Mouse (Mus musculus) hindbrain, embryonic 10.5 days (tissue): ENCODE results near the gene Il13ra1. TPM values are rescaled to one million over a fixed set of nuclear protein-coding genes. Genes with fewer than 3 reads are reported as not detected.

Experiments used
- DNase-seq: peaks from one replicate; pipeline ENCODE4 v3.0.0-alpha.2; 2017; ENCODE audit warnings: low spot score
- H3K27ac ChIP-seq: fragments of 300-500 bp; sonication (generic); 2 replicates; pipeline ENCODE4 v1.5.1; 2016; ENCODE audit warnings: mild to moderate bottlenecking, moderate library complexity
- H3K27me3 ChIP-seq: fragments of 300-500 bp; sonication (generic); 2 replicates; pipeline ENCODE4 v1.6.1; 2016; ENCODE audit warnings: mild to moderate bottlenecking; ENCODE audit not compliant: poor library complexity, insufficient read depth, severe bottlenecking
- H3K36me3 ChIP-seq: fragments of 300-500 bp; sonication (generic); 2 replicates; pipeline ENCODE4 v1.6.1; 2016; ENCODE audit warnings: mild to moderate bottlenecking, moderate library complexity
- H3K4me1 ChIP-seq: fragments of 300-500 bp; sonication (generic); replicated peaks from 2 replicates; pipeline ENCODE4 v1.6.1; 2016; ENCODE audit warnings: mild to moderate bottlenecking
- H3K4me3 ChIP-seq: fragments of 300-500 bp; sonication (generic); 2 replicates; pipeline ENCODE4 v1.5.1; 2016; ENCODE audit warnings: mild to moderate bottlenecking, moderate library complexity
- H3K9me3 ChIP-seq: fragments of 300-500 bp; sonication (generic); 2 replicates; pipeline ENCODE4 v1.6.1; 2016; ENCODE audit warnings: mild to moderate bottlenecking, moderate library complexity
- WGBS: fragments of 180-500 bp; shearing (Covaris S2); methylation state at CpG from one replicate; pipeline ENCODE4 v1.1.7; 2016; 5-methylcytosine and 5-hydroxymethylcytosine counted together
- polyA plus RNA-seq: library from polyadenylated mRNA; unstranded; fragments of >200 nt; fragmentation: Nextera tagmentation; extraction: Ambion mirVana; gene quantifications from 2 replicates; pipeline ENCODE4 v1.2.1, GENCODE M21; 2016

Gene Il13ra1
- 2.5 and 3.1 TPM in 2 replicates for polyA plus RNA-seq

DNA sequence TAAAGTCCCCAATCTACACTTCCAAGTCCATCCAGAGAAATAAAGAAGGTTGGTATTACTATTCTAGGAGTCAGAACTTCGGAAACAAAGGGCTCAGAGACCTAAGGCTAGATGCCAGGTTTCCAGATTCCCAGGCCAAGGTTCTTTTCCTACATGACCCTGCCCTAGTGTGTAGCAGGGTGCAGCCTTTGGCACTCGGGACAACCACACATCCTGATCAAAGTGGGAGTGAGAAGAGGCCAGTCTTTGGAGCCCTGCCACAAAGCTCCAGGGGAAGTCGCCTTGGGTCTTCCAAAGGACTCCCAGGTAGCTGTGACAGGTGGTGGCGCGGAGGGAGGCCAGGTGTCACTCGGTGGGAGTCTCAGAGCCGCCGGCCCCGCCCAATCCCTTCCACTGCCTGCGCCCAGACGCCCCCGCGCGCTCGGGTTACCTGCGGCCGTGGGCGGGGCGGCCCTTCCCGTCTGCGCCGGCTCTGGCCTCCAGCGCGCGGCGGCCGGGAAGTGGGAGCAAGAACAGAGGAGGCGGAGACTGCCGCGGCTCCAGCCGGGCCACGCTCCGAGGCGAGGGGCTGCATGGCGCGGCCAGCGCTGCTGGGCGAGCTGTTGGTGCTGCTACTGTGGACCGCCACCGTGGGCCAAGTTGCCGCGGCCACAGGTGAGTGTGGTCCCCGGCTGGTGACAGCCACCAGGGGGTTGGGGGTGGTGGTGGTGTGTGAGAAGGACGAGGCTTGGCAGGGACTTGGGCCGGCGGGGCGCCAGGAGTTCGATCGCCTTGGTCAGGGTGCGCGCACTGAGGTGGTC, at the start of gene Il13ra1:
Il13ra1 (plus strand) TSS at position 489 of the 800 bp plus-strand sequence.
- H3K36me3 ChIP-seq: no peaks in the 10 kb centered on the region
- 21% methylated on average over 51 of the region's 51 CpGs for WGBS
- H3K4me1 ChIP-seq: no peaks in the 10 kb centered on the region
- DNase-seq: peak; percentile 41
- peaks cover 12% of the 10 kb centered on the region for H3K27me3 ChIP-seq
- H3K4me3 ChIP-seq: peak within 1 kb of the TSS; percentile 57
- peaks cover 6% of the 10 kb centered on the region; the same call in 1 of the 2 replicates for H3K9me3 ChIP-seq
- peak within 1 kb of the TSS; percentile 59; the same call in 1 of the 2 replicates for H3K27ac ChIP-seq

DNA sequence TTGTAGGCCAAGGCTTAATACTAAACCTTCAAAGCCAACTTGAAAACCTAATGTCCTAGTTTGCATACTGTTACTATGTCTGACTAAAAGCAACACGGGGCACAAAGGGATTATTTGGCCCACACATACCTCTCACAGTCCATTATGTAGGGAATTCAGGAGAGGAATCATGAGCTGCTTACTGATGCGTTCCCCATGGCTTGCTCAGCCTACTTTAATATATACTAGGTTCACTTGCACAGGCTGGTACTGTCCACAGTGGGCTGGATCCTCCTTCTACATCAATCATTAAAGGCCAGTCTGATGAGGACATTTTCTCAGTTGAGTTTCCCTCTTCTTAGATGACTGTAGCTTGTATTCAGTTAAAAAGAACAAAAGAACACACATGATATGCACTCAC, 37.9 kb upstream of the Il13ra1 start:
- Histone ChIP-seq H3K4me1 (no peaks in the 10 kb centered on the region), H3K27me3 (no peaks in the 10 kb centered on the region), H3K4me3 (no peak overlapping the region), H3K9me3 (no peaks in the 10 kb centered on the region), H3K36me3 (no peaks in the 10 kb centered on the region), H3K27ac (no peak overlapping the region)
- 81% methylated on average over 2 of the region's 2 CpGs for WGBS
- DNase-seq: no peak

DNA sequence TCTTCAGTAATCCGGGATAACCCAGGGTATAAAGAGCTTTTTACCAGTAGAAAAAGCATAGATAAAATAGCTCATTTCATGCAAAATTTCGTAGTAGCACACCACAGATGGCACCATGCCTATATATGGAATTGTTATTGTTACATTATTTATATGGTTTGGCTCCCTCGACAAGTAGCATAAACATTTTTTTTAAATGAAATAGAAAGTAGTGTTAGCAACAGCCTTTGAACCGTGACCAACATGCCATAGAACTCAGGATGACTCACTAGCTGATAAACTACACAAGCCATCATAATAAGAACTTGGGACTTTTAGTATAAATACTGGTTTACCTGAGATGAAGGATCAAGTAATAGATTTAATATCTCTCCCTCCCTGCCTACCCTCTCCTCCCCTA, 34.7 kb upstream of the Il13ra1 start:
- Histone ChIP-seq H3K4me1 (no peaks in the 10 kb centered on the region), H3K27ac (no peak overlapping the region), H3K36me3 (no peaks in the 10 kb centered on the region), H3K4me3 (no peak overlapping the region), H3K9me3 (no peaks in the 10 kb centered on the region), H3K27me3 (no peaks in the 10 kb centered on the region)
- WGBS: 86% methylated on average over 4 of the region's 4 CpGs
- DNase-seq: no peak

DNA sequence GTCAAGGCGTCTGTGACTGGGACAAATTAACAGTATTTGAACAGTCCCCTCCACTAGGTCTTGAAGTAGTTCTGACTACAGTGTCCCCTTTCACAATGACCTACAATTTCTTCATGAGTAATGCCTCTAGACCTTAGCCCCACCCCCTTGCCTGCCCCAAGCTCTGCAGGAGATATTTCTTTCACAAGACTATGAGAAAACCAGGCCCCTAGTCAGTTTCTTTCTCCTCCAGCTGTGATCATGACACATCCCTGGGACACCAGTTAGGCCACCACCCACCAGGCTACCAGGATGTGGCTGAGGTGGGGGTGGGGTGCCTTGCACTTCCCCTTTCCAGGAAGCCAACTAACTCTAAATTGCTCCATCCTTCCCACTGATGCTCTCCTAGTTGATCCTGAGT, 29.0 kb upstream of the Il13ra1 start:
- H3K4me1 ChIP-seq: no peaks in the 10 kb centered on the region
- H3K4me3 ChIP-seq: no peak overlapping the region
- no peaks in the 10 kb centered on the region for H3K27me3 ChIP-seq
- DNase-seq: no peak
- 66% methylated on average over 1 of the region's 1 CpGs for WGBS
- no peak overlapping the region for H3K27ac ChIP-seq
- H3K36me3 ChIP-seq: no peaks in the 10 kb centered on the region
- H3K9me3 ChIP-seq: no peaks in the 10 kb centered on the region

- 89% methylated on average over 6 of the region's 6 CpGs for WGBS
- H3K27ac ChIP-seq: no peak overlapping the region
- no peaks in the 10 kb centered on the region for H3K9me3 ChIP-seq
- no peaks in the 10 kb centered on the region for H3K36me3 ChIP-seq
- DNase-seq: no peak
- H3K4me1 ChIP-seq: no peaks in the 10 kb centered on the region
- H3K27me3 ChIP-seq: no peaks in the 10 kb centered on the region
- no peak overlapping the region for H3K4me3 ChIP-seq
Measured at GRCm38 (mm10) chrX:36088464-36089256, 23.2 kb upstream of the Il13ra1 start.

GRCm38 (mm10) chrX:36100883-36101282, 11.0 kb upstream of the Il13ra1 start:
- WGBS: 93% methylated on average over 1 of the region's 1 CpGs
- H3K4me3 ChIP-seq: no peak overlapping the region
- H3K36me3 ChIP-seq: no peaks in the 10 kb centered on the region
- H3K9me3 ChIP-seq: no peaks in the 10 kb centered on the region
- no peak for DNase-seq
- H3K27ac ChIP-seq: no peak overlapping the region
- H3K4me1 ChIP-seq: no peaks in the 10 kb centered on the region
- no peaks in the 10 kb centered on the region for H3K27me3 ChIP-seq

DNA sequence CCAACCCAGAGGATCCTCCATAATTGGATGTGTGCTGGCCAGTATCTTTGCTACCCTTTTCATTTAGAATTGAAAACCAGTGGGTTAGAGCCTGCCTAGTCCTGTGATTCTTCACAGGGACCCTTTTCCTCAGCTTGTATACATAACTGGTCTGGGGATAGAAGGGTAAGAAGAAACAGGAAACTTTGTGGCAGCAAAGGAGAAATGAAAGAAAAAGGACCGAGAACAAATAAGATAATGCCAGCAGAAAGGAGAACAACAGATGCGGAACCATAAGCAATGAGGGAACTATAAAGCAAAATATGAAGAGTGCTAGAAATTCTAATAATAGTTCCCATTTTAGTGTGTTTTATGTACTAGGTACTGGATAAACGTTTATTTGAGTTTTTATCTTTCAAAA, 10.6 kb upstream of the Il13ra1 start:
- DNase-seq: no peak
- WGBS: 80% methylated on average over 3 of the region's 3 CpGs
- no peaks in the 10 kb centered on the region for H3K36me3 ChIP-seq

DNA sequence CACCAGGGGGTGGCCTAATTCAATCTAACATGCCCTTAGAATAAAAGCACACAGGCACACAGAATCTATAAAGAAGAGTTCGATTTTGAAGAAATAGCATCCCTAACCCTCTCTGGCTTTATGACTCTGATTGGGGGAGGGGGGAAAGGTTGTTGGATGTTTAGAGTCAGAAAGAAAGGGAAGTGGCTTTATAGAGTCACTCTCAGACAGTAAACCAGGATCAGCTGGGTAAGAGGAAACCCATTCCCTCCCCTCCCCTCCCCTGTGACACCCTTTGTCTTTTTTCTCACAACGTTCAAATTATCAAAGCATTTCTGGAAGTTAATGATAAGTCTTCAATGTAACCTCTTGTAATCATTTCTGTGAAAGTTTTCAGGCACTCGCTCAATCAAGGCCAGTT, 3.3 kb upstream of the Il13ra1 start:
- Histone ChIP-seq H3K27me3 (peaks cover 12% of the 10 kb centered on the region), H3K4me3 (no peak overlapping the region), H3K4me1 (no peaks in the 10 kb centered on the region), H3K36me3 (no peaks in the 10 kb centered on the region), H3K9me3 (peaks cover 6% of the 10 kb centered on the region; the same call in 1 of the 2 replicates), H3K27ac (no peak overlapping the region)
- 58% methylated on average over 3 of the region's 3 CpGs for WGBS
- no peak for DNase-seq

More for the DNA sequence above, 10.6 kb upstream of the Il13ra1 start:
- Histone ChIP-seq H3K27ac (no peak overlapping the region), H3K9me3 (no peaks in the 10 kb centered on the region), H3K27me3 (no peaks in the 10 kb centered on the region), H3K4me1 (no peaks in the 10 kb centered on the region), H3K4me3 (no peak overlapping the region)

DNA sequence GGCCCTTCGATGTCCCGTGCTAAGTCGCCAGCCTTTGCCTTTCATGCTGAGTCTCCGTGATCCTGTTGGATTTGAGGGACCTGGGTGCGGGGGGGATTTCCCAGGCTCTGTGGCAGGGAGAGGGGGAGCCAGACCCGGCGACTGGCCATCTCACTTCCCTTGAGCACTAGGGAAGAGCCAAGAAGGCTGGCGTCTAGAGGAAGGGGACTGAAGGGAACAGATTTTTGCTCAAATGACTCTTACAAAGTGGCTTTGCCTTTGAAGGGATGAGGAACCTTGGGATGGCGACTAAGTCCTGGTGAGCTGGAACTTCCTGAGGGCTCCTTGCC, 476 bp downstream of the Il13ra1 start:
- Histone ChIP-seq H3K4me3 (peak overlapping the region; percentile 57), H3K27me3 (peaks cover 12% of the 10 kb centered on the region), H3K27ac (peak overlapping the region; percentile 59; the same call in 1 of the 2 replicates), H3K36me3 (no peaks in the 10 kb centered on the region), H3K4me1 (no peaks in the 10 kb centered on the region), H3K9me3 (peaks cover 6% of the 10 kb centered on the region; the same call in 1 of the 2 replicates)
- WGBS: 15% methylated on average over 9 of the region's 9 CpGs
- DNase-seq: no peak

DNA sequence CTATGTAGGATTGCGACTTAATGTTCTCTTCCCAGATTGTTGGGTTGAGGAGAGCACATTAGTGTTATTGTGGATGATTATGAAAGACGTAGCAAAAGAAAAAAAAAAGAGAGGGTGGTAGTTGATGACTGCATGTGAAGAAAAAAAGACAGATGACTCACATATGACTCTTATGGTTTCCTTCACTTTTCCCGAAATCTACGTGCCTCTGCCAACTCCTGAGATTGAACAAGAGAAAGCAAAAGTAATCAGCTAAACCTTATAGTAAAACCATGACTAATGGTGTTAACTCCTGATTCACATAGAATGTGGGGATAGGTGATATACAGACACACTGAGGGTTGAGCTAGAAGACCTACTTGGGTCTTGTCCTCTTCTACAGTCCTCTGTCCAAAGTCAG, 3.3 kb downstream of the Il13ra1 start:
- 91% methylated on average over 4 of the region's 4 CpGs for WGBS
- no peak overlapping the region for H3K27ac ChIP-seq
- no peak overlapping the region for H3K4me3 ChIP-seq
- H3K27me3 ChIP-seq: peaks cover 12% of the 10 kb centered on the region
- H3K36me3 ChIP-seq: no peaks in the 10 kb centered on the region
- DNase-seq: no peak
- H3K9me3 ChIP-seq: peaks cover 6% of the 10 kb centered on the region; the same call in 1 of the 2 replicates
- no peaks in the 10 kb centered on the region for H3K4me1 ChIP-seq

DNA sequence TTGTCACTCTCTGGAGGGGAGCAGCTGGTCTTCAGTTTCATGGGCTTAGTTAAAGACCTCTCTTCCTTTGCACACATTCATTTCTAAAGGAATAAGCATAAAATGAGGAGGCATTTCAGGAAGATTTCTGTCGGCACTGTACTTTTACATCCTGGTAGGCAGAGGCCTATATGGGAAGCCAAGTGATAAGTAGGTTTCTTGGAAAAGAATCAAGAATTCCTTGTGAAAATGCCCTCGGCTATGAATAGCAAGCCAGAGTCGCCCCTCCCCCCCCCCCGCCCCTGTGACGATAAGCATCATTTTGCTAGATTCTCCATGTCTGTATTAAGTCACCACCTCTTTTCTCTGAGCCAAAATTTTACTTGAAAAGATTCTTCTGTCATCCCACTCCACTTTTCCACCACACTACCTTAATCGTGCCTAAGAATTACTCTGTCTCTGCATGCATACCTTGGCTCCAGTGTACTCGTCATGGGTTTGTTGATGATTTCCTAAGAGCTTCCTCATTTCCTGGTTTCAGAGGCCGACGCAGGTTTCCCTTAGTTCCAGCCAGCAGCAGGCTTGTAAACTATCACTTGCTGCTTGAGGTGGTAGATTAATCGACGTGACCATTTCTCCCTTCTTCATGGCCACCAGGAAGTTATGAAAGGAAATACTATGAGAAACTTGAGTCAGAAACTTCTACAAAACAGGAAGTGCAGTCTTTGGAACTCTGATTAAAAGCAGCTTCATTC, 17.3 kb downstream of the Il13ra1 start:
- no peaks in the 10 kb centered on the region for H3K9me3 ChIP-seq
- no peaks in the 10 kb centered on the region for H3K36me3 ChIP-seq
- no peaks in the 10 kb centered on the region for H3K27me3 ChIP-seq
- no peaks in the 10 kb centered on the region for H3K4me1 ChIP-seq
- H3K27ac ChIP-seq: no peak overlapping the region
- WGBS: 85% methylated on average over 11 of the region's 11 CpGs
- no peak overlapping the region for H3K4me3 ChIP-seq
- DNase-seq: no peak

- Histone ChIP-seq H3K27ac (no peak overlapping the region), H3K27me3 (no peaks in the 10 kb centered on the region), H3K9me3 (no peaks in the 10 kb centered on the region), H3K4me1 (no peaks in the 10 kb centered on the region), H3K4me3 (no peak overlapping the region), H3K36me3 (no peaks in the 10 kb centered on the region)
- whole genome bisulfite sequencing: 68% methylated on average over 1 of the region's 1 CpGs
- no peak for DNase-seq
Measured at GRCm38 (mm10) chrX:36129771-36130108, 17.8 kb downstream of the Il13ra1 start.

DNA sequence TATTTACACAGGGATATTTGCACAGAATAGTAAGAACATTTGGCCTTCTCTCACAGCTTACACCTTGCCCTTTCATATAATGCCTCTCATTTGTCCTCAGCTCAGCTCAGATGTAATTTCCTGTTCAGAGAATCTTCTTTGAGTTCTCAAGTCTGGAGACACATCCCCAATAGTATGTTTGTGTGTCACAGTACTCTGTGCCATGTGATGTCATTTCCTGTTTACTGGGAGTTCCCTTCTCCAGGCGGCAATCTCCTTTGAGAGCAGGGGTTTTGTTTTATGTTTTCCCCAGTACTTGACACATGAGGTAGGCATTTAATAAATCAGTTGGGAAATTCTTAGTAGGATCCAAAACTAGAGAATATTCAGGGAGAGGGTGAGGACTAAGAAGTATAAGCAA, 24.4 kb downstream of the Il13ra1 start:
- 80% methylated on average over 1 of the region's 1 CpGs for WGBS
- Histone ChIP-seq H3K36me3 (no peaks in the 10 kb centered on the region), H3K4me1 (no peaks in the 10 kb centered on the region), H3K9me3 (no peaks in the 10 kb centered on the region), H3K27me3 (no peaks in the 10 kb centered on the region), H3K4me3 (no peak overlapping the region), H3K27ac (no peak overlapping the region)
- DNase-seq: no peak
